Mouse (Mus musculus): ENCODE data around the gene Akap7. TPM values are rescaled to one million over a fixed set of nuclear protein-coding genes. Genes with fewer than 3 reads are reported as not detected.
"Not testable (repeated sequence)": the region's sequence is repeated elsewhere in the genome, so short reads cannot be mapped to it uniquely, and the experiment has no call there.

Gene Akap7
- polyA plus RNA-seq, 1 experiment from 2014 or later: 30.3 TPM

DNA sequence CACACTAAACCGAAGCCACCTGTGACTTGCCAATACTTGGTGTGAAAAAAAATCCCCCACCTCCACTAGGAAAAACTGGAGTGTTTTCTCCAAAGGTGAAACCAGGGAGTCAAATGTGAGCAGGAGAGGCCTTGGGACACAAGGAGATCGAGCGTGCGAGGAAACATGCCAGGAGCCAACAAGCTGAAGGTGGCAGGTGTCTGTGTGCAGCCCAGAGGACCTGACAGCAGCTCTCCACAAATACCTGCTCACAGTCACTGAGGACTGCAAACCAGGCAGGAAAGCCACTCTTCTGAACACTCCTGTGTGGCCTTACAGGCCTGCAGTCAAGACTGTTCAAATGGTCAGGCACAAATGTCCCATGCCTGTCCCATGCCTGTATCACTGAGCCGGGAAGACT, 130.4 kb downstream of the Akap7 start:
- ATAC-seq (ENCODE audit: low FRiP score, low TSS enrichment): no peak
- no peak overlapping the region for H3K27ac ChIP-seq (ENCODE audit: low read depth, low read length)
- H3K27me3 ChIP-seq (ENCODE audit: control insufficient read depth, insufficient read depth, low read length): no peaks in the 10 kb centered on the region
- WGBS: 92% methylated on average over 5 of the region's 5 CpGs
- H3K4me3 ChIP-seq (ENCODE audit: low read length): no peak overlapping the region
- H3K4me1 ChIP-seq (ENCODE audit: control insufficient read depth, insufficient read depth, low read length): no peaks in the 10 kb centered on the region
- no peaks in the 10 kb centered on the region for H3K36me3 ChIP-seq (ENCODE audit: control insufficient read depth, insufficient read depth, low read length)
- no peak overlapping the region for H3K9ac ChIP-seq (ENCODE audit: low read depth, low read length)
- H3K4me2 ChIP-seq (replicated peaks; ENCODE audit: low read depth, low read length): no peak overlapping the region
- no peaks in the 10 kb centered on the region for H3K9me3 ChIP-seq (ENCODE audit: control insufficient read depth, low read length)

DNA sequence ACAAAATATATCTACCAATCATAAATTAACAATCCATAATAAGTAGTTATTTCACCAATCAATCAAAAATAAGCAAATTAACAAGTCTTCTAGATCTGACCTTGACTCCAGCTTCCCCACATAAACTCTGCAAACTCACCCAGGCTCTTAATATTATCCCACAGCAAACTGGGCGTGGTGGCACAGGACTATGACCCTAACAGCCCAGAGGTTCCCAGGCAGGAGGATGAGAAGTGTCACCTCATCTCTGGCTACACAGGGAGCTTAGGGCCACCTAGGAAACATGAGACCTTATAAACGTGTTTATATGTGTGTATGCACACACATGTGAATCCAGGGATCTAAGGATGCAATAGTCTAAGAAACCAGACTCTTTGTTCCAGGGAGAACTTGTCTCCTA, 132.8 kb downstream of the Akap7 start:
- no peak overlapping the region for H3K27ac ChIP-seq (ENCODE audit: low read depth, low read length)
- no peaks in the 10 kb centered on the region for H3K4me1 ChIP-seq (ENCODE audit: control insufficient read depth, insufficient read depth, low read length)
- H3K4me3 ChIP-seq (ENCODE audit: low read length): no peak overlapping the region
- H3K36me3 ChIP-seq (ENCODE audit: control insufficient read depth, insufficient read depth, low read length): no peaks in the 10 kb centered on the region
- H3K9me3 ChIP-seq (ENCODE audit: control insufficient read depth, low read length): no peaks in the 10 kb centered on the region
- WGBS: 70% methylated on average over 2 of the region's 2 CpGs
- ATAC-seq (ENCODE audit: low FRiP score, low TSS enrichment): no peak
- no peaks in the 10 kb centered on the region for H3K27me3 ChIP-seq (ENCODE audit: control insufficient read depth, insufficient read depth, low read length)
- no peak overlapping the region for H3K4me2 ChIP-seq (replicated peaks; ENCODE audit: low read depth, low read length)
- no peak overlapping the region for H3K9ac ChIP-seq (ENCODE audit: low read depth, low read length)

DNA sequence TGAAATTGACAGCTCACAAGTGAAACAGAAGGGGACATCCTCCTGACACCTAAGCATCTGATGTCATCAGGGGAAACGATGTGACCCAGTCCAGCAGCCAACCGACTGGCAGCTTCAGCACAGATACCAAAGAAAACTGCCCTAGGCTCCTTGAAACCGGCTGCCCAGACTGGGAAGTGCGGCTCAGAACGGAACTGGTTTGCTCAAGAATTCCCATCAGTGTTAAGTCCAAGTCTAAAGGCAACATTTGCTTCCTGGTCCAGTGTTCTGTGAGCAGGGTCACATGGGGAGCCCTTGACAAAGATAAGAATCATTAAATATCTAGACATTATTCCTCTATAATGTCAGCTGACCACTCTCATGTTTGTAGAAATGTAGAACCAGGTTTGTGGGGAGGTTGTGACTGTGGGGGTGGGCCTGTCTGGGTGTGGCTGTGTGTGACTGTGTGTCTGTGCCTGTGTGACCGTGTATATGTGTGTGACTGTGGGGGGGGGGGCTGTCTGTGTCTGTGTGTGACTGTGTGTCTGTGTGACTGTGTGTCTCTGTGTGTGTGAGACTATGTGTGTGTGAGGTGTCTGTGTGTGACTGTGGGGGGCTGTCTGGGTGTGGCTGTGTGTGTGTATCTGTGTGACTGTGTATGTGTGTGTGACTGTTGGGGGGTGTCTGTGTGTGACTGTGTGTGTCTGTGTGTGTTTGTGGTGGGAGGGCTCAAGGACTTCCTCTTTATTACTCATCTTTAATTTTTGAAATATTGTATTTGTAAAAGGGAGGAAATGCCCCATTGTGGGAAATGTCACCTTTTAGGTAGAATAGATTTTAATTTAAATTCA, 140.1 kb downstream of the Akap7 start:
- Histone ChIP-seq H3K9ac (ENCODE audit: low read depth, low read length) (no peak overlapping the region), H3K4me2 (replicated peaks; ENCODE audit: low read depth, low read length) (no peak overlapping the region), H3K9me3 (ENCODE audit: control insufficient read depth, low read length) (no peaks in the 10 kb centered on the region), H3K27ac (ENCODE audit: low read depth, low read length) (no peak overlapping the region), H3K4me3 (ENCODE audit: low read length) (no peak overlapping the region), H3K36me3 (ENCODE audit: control insufficient read depth, insufficient read depth, low read length) (no peaks in the 10 kb centered on the region), H3K4me1 (ENCODE audit: control insufficient read depth, insufficient read depth, low read length) (no peaks in the 10 kb centered on the region), H3K27me3 (ENCODE audit: control insufficient read depth, insufficient read depth, low read length) (no peaks in the 10 kb centered on the region)
- WGBS: 62% methylated on average over 6 of the region's 6 CpGs
- ATAC-seq (ENCODE audit: low FRiP score, low TSS enrichment): no peak

DNA sequence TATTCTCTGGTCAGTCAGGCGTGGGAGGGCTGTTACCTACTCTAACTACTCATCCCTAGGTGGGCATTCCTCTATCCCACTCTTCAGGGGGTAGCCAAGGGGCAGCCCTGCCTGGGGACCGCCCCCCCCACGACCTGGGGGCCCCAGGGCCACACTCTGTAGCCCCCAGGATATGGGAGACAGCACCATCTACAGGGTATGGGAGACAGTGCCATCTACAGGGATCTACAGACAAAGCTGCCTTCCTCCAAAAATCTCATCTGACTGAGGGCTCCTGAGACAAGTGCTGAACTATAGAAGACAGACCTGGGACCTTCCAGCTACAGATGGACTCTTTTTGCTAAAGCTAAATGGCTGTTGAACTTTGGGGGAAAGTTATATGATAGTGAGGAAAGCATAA, 144.2 kb downstream of the Akap7 start:
- H3K27ac ChIP-seq (ENCODE audit: low read depth, low read length); H3K27me3 ChIP-seq (ENCODE audit: control insufficient read depth, insufficient read depth, low read length); ATAC-seq (ENCODE audit: low FRiP score, low TSS enrichment); H3K9ac ChIP-seq (ENCODE audit: low read depth, low read length); H3K4me2 ChIP-seq (replicated peaks; ENCODE audit: low read depth, low read length); H3K4me1 ChIP-seq (ENCODE audit: control insufficient read depth, insufficient read depth, low read length); H3K4me3 ChIP-seq (ENCODE audit: low read length); H3K36me3 ChIP-seq (ENCODE audit: control insufficient read depth, insufficient read depth, low read length); H3K9me3 ChIP-seq (ENCODE audit: control insufficient read depth, low read length): not testable (repeated sequence)
- 32% methylated on average over 3 of the region's 3 CpGs for WGBS

DNA sequence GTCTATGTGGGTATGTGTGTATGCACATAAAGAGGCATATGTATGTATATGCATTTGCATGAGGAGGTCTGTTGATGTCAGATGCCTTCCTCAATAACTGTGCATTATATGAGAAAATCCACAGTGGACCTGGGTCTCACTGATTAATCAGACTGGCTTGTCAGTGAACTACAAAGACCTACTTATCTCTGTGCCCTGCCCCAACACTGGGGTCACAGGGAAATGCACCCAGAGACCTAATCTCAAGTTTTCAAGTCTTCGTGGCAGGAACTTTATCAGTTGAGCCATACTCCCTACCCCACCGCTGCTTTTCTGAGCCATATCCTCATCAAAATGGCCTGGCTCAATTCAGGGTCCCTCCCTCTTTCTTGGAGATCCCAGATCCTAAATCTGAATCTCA, 146.0 kb downstream of the Akap7 start:
- Histone ChIP-seq H3K4me2 (replicated peaks; ENCODE audit: low read depth, low read length) (no peak overlapping the region), H3K27me3 (ENCODE audit: control insufficient read depth, insufficient read depth, low read length) (no peaks in the 10 kb centered on the region), H3K9me3 (ENCODE audit: control insufficient read depth, low read length) (no peaks in the 10 kb centered on the region), H3K4me1 (ENCODE audit: control insufficient read depth, insufficient read depth, low read length) (no peaks in the 10 kb centered on the region), H3K9ac (ENCODE audit: low read depth, low read length) (no peak overlapping the region), H3K27ac (ENCODE audit: low read depth, low read length) (no peak overlapping the region), H3K4me3 (ENCODE audit: low read length) (no peak overlapping the region), H3K36me3 (ENCODE audit: control insufficient read depth, insufficient read depth, low read length) (no peaks in the 10 kb centered on the region)
- ATAC-seq (ENCODE audit: low FRiP score, low TSS enrichment): no peak
- 80% methylated on average over 2 of the region's 2 CpGs for WGBS

DNA sequence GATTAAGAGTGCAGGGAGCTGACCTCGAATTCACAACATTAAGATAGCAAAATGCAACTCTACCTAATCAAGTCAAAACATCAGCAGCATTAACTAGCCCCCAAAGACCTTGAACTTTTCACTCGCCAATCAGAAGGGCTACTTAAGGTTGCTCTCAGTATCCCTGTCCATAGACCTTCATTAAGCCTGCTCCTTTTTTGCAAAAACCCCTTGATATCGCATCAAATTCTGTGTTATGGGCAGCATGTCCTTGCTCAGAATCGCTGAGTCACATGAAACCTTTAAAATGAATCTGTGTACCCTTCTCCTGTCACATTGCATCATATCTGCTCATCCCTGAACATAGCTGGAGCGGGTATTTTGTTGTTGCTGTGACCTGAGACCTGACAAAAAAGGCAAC, 149.0 kb downstream of the Akap7 start:
- H3K4me3 ChIP-seq (ENCODE audit: low read length): no peak overlapping the region
- no peaks in the 10 kb centered on the region for H3K4me1 ChIP-seq (ENCODE audit: control insufficient read depth, insufficient read depth, low read length)
- H3K27ac ChIP-seq (ENCODE audit: low read depth, low read length): no peak overlapping the region
- H3K4me2 ChIP-seq (replicated peaks; ENCODE audit: low read depth, low read length): no peak overlapping the region
- H3K9me3 ChIP-seq (ENCODE audit: control insufficient read depth, low read length): no peaks in the 10 kb centered on the region
- no peak for ATAC-seq (ENCODE audit: low FRiP score, low TSS enrichment)
- no peaks in the 10 kb centered on the region for H3K27me3 ChIP-seq (ENCODE audit: control insufficient read depth, insufficient read depth, low read length)
- H3K36me3 ChIP-seq (ENCODE audit: control insufficient read depth, insufficient read depth, low read length): no peaks in the 10 kb centered on the region
- 84% methylated on average over 5 of the region's 5 CpGs for whole genome bisulfite sequencing
- no peak overlapping the region for H3K9ac ChIP-seq (ENCODE audit: low read depth, low read length)

DNA sequence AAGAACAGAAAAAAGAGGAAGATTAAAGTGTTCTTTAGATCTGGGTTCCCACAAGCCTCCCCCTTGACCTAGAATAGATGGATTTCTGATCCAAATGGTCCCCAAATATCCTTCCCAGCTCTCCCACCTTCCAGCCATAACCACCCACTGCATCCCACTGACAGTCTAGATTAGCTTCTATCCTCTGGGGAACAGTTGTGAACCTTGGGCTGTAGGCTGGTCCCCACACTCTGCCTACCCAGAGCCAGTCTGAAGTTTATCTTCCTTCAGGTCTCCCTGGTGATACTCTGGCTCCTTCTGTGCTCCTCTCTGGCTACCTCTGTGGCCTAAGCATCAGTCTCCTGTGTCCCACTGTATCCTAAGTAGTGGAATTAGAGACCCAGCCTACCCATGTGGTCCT, 150.3 kb downstream of the Akap7 start:
- no peak for ATAC-seq (ENCODE audit: low FRiP score, low TSS enrichment)
- H3K4me2 ChIP-seq (replicated peaks; ENCODE audit: low read depth, low read length): no peak overlapping the region

DNA sequence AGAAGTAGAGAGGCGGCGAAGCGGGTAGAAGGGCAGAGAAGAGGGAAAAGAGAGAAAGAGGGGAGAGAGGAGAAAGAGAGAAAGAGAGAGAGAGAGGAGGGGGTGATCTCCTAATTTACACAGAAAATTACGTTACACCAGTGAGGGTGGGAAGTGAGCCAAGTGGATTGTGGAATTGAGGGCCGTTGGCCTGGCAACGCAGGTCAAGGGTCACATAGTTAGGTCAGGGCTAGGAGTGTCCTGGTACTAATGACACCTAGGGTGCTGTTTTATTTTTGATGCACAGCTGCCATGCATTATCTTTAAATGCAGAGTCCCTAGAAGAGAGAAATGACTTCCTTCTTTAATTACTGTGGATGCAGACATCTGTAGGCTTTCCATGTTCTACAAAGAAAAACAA, 153.4 kb downstream of the Akap7 start:
- Histone ChIP-seq H3K27ac (ENCODE audit: low read depth, low read length) (no peak overlapping the region), H3K27me3 (ENCODE audit: control insufficient read depth, insufficient read depth, low read length) (no peaks in the 10 kb centered on the region), H3K9me3 (ENCODE audit: control insufficient read depth, low read length) (no peaks in the 10 kb centered on the region), H3K9ac (ENCODE audit: low read depth, low read length) (no peak overlapping the region), H3K36me3 (ENCODE audit: control insufficient read depth, insufficient read depth, low read length) (no peaks in the 10 kb centered on the region), H3K4me2 (replicated peaks; ENCODE audit: low read depth, low read length) (no peak overlapping the region), H3K4me1 (ENCODE audit: control insufficient read depth, insufficient read depth, low read length) (no peaks in the 10 kb centered on the region), H3K4me3 (ENCODE audit: low read length) (no peak overlapping the region)
- no peak for ATAC-seq (ENCODE audit: low FRiP score, low TSS enrichment)
- WGBS: 75% methylated on average over 6 of the region's 6 CpGs

More for the DNA sequence above, 150.3 kb downstream of the Akap7 start:
- Histone ChIP-seq H3K9me3 (ENCODE audit: control insufficient read depth, low read length) (no peaks in the 10 kb centered on the region), H3K4me1 (ENCODE audit: control insufficient read depth, insufficient read depth, low read length) (no peaks in the 10 kb centered on the region), H3K27ac (ENCODE audit: low read depth, low read length) (no peak overlapping the region), H3K36me3 (ENCODE audit: control insufficient read depth, insufficient read depth, low read length) (no peaks in the 10 kb centered on the region), H3K4me3 (ENCODE audit: low read length) (no peak overlapping the region), H3K27me3 (ENCODE audit: control insufficient read depth, insufficient read depth, low read length) (no peaks in the 10 kb centered on the region), H3K9ac (ENCODE audit: low read depth, low read length) (no peak overlapping the region)

DNA sequence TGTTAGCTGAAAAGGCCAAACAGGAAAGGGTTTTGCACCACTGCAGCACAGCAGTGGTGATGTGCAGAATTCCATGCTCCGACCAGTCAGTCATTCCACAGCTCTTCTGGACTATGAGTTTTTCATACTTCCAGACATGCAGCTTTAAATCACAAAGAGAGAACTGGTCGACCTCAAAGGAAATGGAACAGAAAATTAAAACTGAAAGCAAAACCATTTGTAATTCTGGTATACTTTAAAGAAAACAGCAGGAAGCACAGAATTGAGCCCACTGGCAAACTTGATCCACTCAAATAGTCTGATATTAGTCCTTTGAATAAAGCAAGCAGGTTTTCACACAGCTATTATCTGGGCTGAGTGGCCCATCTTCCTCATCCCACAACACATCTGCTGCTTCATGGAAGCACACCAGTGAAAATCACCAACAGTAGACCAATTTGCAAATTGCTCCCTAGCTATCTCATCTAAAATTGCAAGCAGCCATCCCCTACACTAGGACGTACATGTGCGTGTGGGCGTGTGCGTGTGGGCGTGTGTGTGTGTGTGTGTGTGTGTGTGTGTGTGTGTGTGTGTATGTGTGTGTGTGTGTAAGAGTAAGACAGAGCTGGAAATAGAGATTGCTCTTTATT, 156.4 kb downstream of the Akap7 start:
- no peak overlapping the region for H3K4me3 ChIP-seq (ENCODE audit: low read length)
- no peak overlapping the region for H3K4me2 ChIP-seq (replicated peaks; ENCODE audit: low read depth, low read length)
- H3K36me3 ChIP-seq (ENCODE audit: control insufficient read depth, insufficient read depth, low read length): no peaks in the 10 kb centered on the region
- H3K27me3 ChIP-seq (ENCODE audit: control insufficient read depth, insufficient read depth, low read length): no peaks in the 10 kb centered on the region
- H3K4me1 ChIP-seq (ENCODE audit: control insufficient read depth, insufficient read depth, low read length): no peaks in the 10 kb centered on the region
- WGBS: 84% methylated on average over 7 of the region's 7 CpGs
- ATAC-seq (ENCODE audit: low FRiP score, low TSS enrichment): no peak
- H3K9me3 ChIP-seq (ENCODE audit: control insufficient read depth, low read length): no peaks in the 10 kb centered on the region
- H3K27ac ChIP-seq (ENCODE audit: low read depth, low read length): no peak overlapping the region
- H3K9ac ChIP-seq (ENCODE audit: low read depth, low read length): no peak overlapping the region
